Mouse (Mus musculus) forebrain, embryonic 10.5 days (tissue): Measurements from ENCODE around the gene Bmpr1a. TPM values are rescaled to one million over a fixed set of nuclear protein-coding genes. Genes with fewer than 3 reads are reported as not detected.

Source experiments
- DNase-seq: peaks from one replicate; pipeline ENCODE4 v3.0.0-alpha.2; 2017; ENCODE audit warnings: low spot score; ENCODE audit errors: extremely low spot score
- H3K27ac ChIP-seq: fragments of 300-500 bp; sonication (generic); 2 replicates; pipeline ENCODE4 v1.5.1; 2016; ENCODE audit warnings: mild to moderate bottlenecking
- H3K27me3 ChIP-seq: fragments of 300-500 bp; sonication (generic); 2 replicates; pipeline ENCODE4 v1.6.1; 2016; ENCODE audit warnings: mild to moderate bottlenecking; ENCODE audit not compliant: poor library complexity, severe bottlenecking
- H3K36me3 ChIP-seq: fragments of 300-500 bp; sonication (generic); replicated peaks from 2 replicates; pipeline ENCODE4 v1.6.1; 2016; ENCODE audit warnings: mild to moderate bottlenecking, moderate library complexity
- H3K4me1 ChIP-seq: fragments of 300-500 bp; sonication (generic); 2 replicates; pipeline ENCODE4 v1.6.1; 2016
- H3K4me3 ChIP-seq: fragments of 300-500 bp; sonication (generic); 2 replicates; pipeline ENCODE4 v1.5.1; 2016; ENCODE audit warnings: mild to moderate bottlenecking, moderate library complexity
- H3K9me3 ChIP-seq: fragments of 300-500 bp; sonication (generic); 2 replicates; pipeline ENCODE4 v1.6.1; 2016; ENCODE audit warnings: mild to moderate bottlenecking, moderate library complexity
- WGBS: fragments of 180-500 bp; shearing (Covaris S2); methylation state at CpG from one replicate; pipeline ENCODE4 v1.1.7; 2016; 5-methylcytosine and 5-hydroxymethylcytosine counted together
- polyA plus RNA-seq: library from polyadenylated mRNA; unstranded; fragments of >200 nt; fragmentation: Nextera tagmentation; extraction: Ambion mirVana; gene quantifications from 2 replicates; pipeline ENCODE4 v1.2.1, GENCODE M21; 2016

The Bmpr1a gene
- polyA plus RNA-seq, 1 experiment from 2014 or later, result 44.5 TPM

DNA sequence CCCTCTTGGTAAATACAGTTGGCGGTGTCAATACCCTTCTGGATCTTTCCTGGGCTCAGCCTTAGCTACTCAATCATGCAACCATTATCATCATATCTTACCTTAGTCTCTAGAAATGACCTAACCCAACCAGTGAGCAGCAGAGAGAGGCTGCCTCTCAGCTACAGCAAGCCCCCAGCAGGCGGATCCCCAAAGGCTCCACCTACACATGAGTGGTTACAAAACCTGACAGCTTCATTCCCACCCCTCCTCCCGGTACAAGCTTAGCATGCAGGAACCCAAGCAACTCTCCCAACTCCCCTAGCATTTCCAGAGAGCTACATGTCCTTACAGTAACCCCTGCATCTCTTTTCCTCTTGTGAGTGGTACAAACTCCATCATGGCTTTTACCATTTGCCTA lies 103.1 kb downstream of the Bmpr1a start:
- WGBS, result 88% methylated on average over 3 of the region's 3 CpGs
- H3K4me1 ChIP-seq, result no peaks in the 10 kb centered on the region
- peaks cover 70% of the 10 kb centered on the region for H3K36me3 ChIP-seq
- H3K9me3 ChIP-seq, result peaks cover 3% of the 10 kb centered on the region
- H3K27me3 ChIP-seq, result no peaks in the 10 kb centered on the region
- H3K4me3 ChIP-seq, result no peak overlapping the region
- no peak for DNase-seq
- H3K27ac ChIP-seq, result no peak overlapping the region

GRCm38 (mm10) chr14:34399301-34399700 lies 103.8 kb downstream of the Bmpr1a start:
- WGBS, result 93% methylated on average over 6 of the region's 6 CpGs
- Histone ChIP-seq H3K27ac (no peak overlapping the region), H3K4me1 (no peaks in the 10 kb centered on the region), H3K27me3 (no peaks in the 10 kb centered on the region), H3K36me3 (peaks cover 63% of the 10 kb centered on the region), H3K9me3 (peaks cover 3% of the 10 kb centered on the region), H3K4me3 (no peak overlapping the region)
- DNase-seq, result no peak

GRCm38 (mm10) chr14:34398901-34399300 lies 104.2 kb downstream of the Bmpr1a start:
- H3K27me3 ChIP-seq, result no peaks in the 10 kb centered on the region
- 0 out of 2 replicates have a peak, but pooled peaks cover 1% of the 10 kb centered on the region for H3K4me1 ChIP-seq
- no peak overlapping the region for H3K27ac ChIP-seq
- H3K9me3 ChIP-seq, result peaks cover 3% of the 10 kb centered on the region
- DNase-seq, result no peak
- no peak overlapping the region for H3K4me3 ChIP-seq
- WGBS, result 92% methylated on average over 21 of the region's 21 CpGs
- H3K36me3 ChIP-seq, result peaks cover 59% of the 10 kb centered on the region

GRCm38 (mm10) chr14:34397871-34398270 lies 105.3 kb downstream of the Bmpr1a start:
- H3K36me3 ChIP-seq, result peaks cover 51% of the 10 kb centered on the region
- H3K4me1 ChIP-seq, result 0 out of 2 replicates have a peak, but pooled peaks cover 6% of the 10 kb centered on the region
- no peak overlapping the region for H3K4me3 ChIP-seq
- H3K27ac ChIP-seq, result no peak overlapping the region
- peaks cover 3% of the 10 kb centered on the region for H3K9me3 ChIP-seq
- H3K27me3 ChIP-seq, result no peaks in the 10 kb centered on the region
- 92% methylated on average over 5 of the region's 5 CpGs for WGBS
- DNase-seq, result no peak

GRCm38 (mm10) chr14:34393295-34393694 lies 109.8 kb downstream of the Bmpr1a start:
- Histone ChIP-seq H3K4me3 (no peak overlapping the region), H3K27me3 (no peaks in the 10 kb centered on the region), H3K36me3 (peaks cover 10% of the 10 kb centered on the region), H3K4me1 (0 out of 2 replicates have a peak, but pooled peaks cover 6% of the 10 kb centered on the region), H3K27ac (no peak overlapping the region), H3K9me3 (peaks cover 8% of the 10 kb centered on the region)
- 70% methylated on average over 4 of the region's 4 CpGs for whole genome bisulfite sequencing
- DNase-seq, result no peak

- Histone ChIP-seq H3K4me1 (peaks cover 10% of the 10 kb centered on the region), H3K9me3 (no peaks in the 10 kb centered on the region), H3K4me3 (no peak overlapping the region), H3K27me3 (no peaks in the 10 kb centered on the region), H3K36me3 (no peaks in the 10 kb centered on the region), H3K27ac (no peak overlapping the region)
- DNase-seq, result no peak
- WGBS, result 93% methylated on average over 9 of the region's 9 CpGs
Observed at GRCm38 (mm10) chr14:34382921-34383704, 120.0 kb downstream of the Bmpr1a start.

- Histone ChIP-seq H3K9me3 (no peaks in the 10 kb centered on the region), H3K4me1 (peaks cover 21% of the 10 kb centered on the region), H3K4me3 (no peak overlapping the region), H3K27me3 (no peaks in the 10 kb centered on the region), H3K36me3 (no peaks in the 10 kb centered on the region), H3K27ac (peak overlapping the region; percentile 73)
- peak; percentile 34 for DNase-seq
- 55% methylated on average over 11 of the region's 11 CpGs for WGBS
Observed at GRCm38 (mm10) chr14:34378560-34379331, 124.4 kb downstream of the Bmpr1a start.

GRCm38 (mm10) chr14:34377121-34377520 lies 126.0 kb downstream of the Bmpr1a start:
- Histone ChIP-seq H3K9me3 (no peaks in the 10 kb centered on the region), H3K4me3 (peak overlapping the region; percentile 19; the same call in 1 of the 2 replicates), H3K27ac (peak overlapping the region; percentile 40), H3K4me1 (peaks cover 21% of the 10 kb centered on the region), H3K27me3 (no peaks in the 10 kb centered on the region), H3K36me3 (no peaks in the 10 kb centered on the region)
- DNase-seq, result no peak
- 82% methylated on average over 4 of the region's 4 CpGs for WGBS

GRCm38 (mm10) chr14:34375941-34376340 lies 127.2 kb downstream of the Bmpr1a start:
- Histone ChIP-seq H3K4me3 (peak overlapping the region; percentile 23), H3K36me3 (no peaks in the 10 kb centered on the region), H3K9me3 (no peaks in the 10 kb centered on the region), H3K4me1 (peaks cover 21% of the 10 kb centered on the region), H3K27me3 (no peaks in the 10 kb centered on the region), H3K27ac (peak overlapping the region; percentile 40; the same call in 1 of the 2 replicates)
- DNase-seq, result no peak
- 78% methylated on average over 5 of the region's 5 CpGs for WGBS

- Histone ChIP-seq H3K36me3 (no peaks in the 10 kb centered on the region), H3K9me3 (no peaks in the 10 kb centered on the region), H3K4me3 (peak within 1 kb of the TSS; percentile 23), H3K27ac (peak within 1 kb of the TSS; percentile 40; the same call in 1 of the 2 replicates), H3K27me3 (no peaks in the 10 kb centered on the region), H3K4me1 (peaks cover 21% of the 10 kb centered on the region)
- 83% methylated on average over 13 of the region's 13 CpGs for WGBS
- no peak for DNase-seq
Observed at GRCm38 (mm10) chr14:34375415-34375904, 127.7 kb downstream of the Bmpr1a start, which contains the start of gene Mmrn2. TSS of gene Mmrn2 (plus strand) at chr14:34375465.

DNA sequence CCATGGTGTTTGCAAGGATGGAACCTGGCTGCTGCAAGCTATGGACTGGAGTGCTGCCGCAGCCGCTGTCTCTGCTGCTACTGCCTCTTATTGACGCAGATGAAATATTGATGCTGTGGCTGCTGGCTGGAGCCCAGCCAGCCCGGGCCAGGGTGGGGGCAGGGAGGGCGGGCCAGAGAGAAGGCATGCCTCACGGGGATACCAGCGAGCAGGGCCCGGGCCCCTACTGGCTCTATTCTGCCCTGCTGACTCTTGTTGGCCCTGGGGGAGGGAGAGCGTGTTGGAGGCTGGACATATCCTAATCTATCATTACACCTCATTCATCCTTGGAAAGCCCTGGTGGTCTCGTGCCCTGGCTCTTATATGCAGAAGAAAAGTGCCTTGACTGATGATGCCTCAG lies 128.6 kb downstream of the Bmpr1a start, which contains the start of gene Sncg:
TSS of gene Sncg (minus strand) at position 213 of the 400 bp plus-strand sequence.
- Histone ChIP-seq H3K9me3 (no peaks in the 10 kb centered on the region), H3K36me3 (no peaks in the 10 kb centered on the region), H3K27me3 (no peaks in the 10 kb centered on the region), H3K4me3 (peak within 1 kb of the TSS; percentile 23; the same call in 1 of the 2 replicates), H3K4me1 (peaks cover 21% of the 10 kb centered on the region), H3K27ac (no peak within 1 kb of the TSS)
- WGBS, result 81% methylated on average over 10 of the region's 10 CpGs
- no peak for DNase-seq

GRCm38 (mm10) chr14:34373581-34373980 lies 129.6 kb downstream of the Bmpr1a start:
- no peak overlapping the region for H3K4me3 ChIP-seq
- H3K27me3 ChIP-seq, result no peaks in the 10 kb centered on the region
- H3K4me1 ChIP-seq, result peaks cover 16% of the 10 kb centered on the region
- H3K9me3 ChIP-seq, result no peaks in the 10 kb centered on the region
- DNase-seq, result no peak
- H3K27ac ChIP-seq, result no peak overlapping the region
- 76% methylated on average over 6 of the region's 6 CpGs for WGBS
- H3K36me3 ChIP-seq, result no peaks in the 10 kb centered on the region
